Mouse (Mus musculus) myocyte (in vitro differentiated cells): ENCODE results near the gene Ptprd.

ENCODE experiments used
- CEBPB ChIP-seq: IDR thresholded peaks from 2 replicates; pipeline ENCODE4 v1.6.1; 2011; ENCODE audit warnings: mild to moderate bottlenecking, moderate library complexity; ENCODE audit not compliant: poor library complexity, insufficient read depth, severe bottlenecking
- E2F4 ChIP-seq: IDR thresholded peaks from one replicate; pipeline ENCODE4 v1.6.1; 2011; ENCODE audit warnings: mild to moderate bottlenecking, control low read depth, moderate library complexity; ENCODE audit not compliant: insufficient read depth
- MAX ChIP-seq: IDR thresholded peaks from one replicate; pipeline ENCODE4 v1.6.1; 2011; ENCODE audit warnings: low read depth, mild to moderate bottlenecking, control low read depth
- MYOD1 ChIP-seq, 3 experiments: IDR thresholded peaks; one replicate each; pipeline ENCODE4 v1.6.1; 2011; ENCODE audit warnings: control low read depth in 2 of 3, low read depth in 2 of 3, mild to moderate bottlenecking in 2 of 3, moderate library complexity in 1 of 3; ENCODE audit not compliant: insufficient read length in 2 of 3, control insufficient read depth in 1 of 3
- MYOG ChIP-seq, 3 experiments: IDR thresholded peaks; one replicate each; pipeline ENCODE4 v1.6.1; 2011; ENCODE audit warnings: control low read depth in 2 of 3, low read depth in 2 of 3, mild to moderate bottlenecking in 2 of 3; ENCODE audit not compliant: insufficient read length in 2 of 3, control insufficient read depth in 1 of 3, insufficient read depth in 1 of 3
- POLR2A ChIP-seq: IDR thresholded peaks from one replicate; pipeline ENCODE4 v1.6.1; 2011; ENCODE audit warnings: low read depth, mild to moderate bottlenecking, control low read depth, moderate library complexity; ENCODE audit not compliant: insufficient read length
- POLR2AphosphoS2 ChIP-seq: IDR thresholded peaks from one replicate; pipeline ENCODE4 v1.6.1; 2011; ENCODE audit warnings: low read depth, control low read depth; ENCODE audit not compliant: insufficient read length
- REST ChIP-seq: IDR thresholded peaks from one replicate; pipeline ENCODE4 v1.6.1; 2011; ENCODE audit warnings: mild to moderate bottlenecking, control low read depth, moderate library complexity; ENCODE audit not compliant: insufficient read depth, insufficient read length
- SRF ChIP-seq: IDR thresholded peaks from one replicate; pipeline ENCODE4 v1.6.1; 2011; ENCODE audit warnings: low read depth; ENCODE audit not compliant: control insufficient read depth, insufficient read length
- TCF12 ChIP-seq: IDR thresholded peaks from one replicate; pipeline ENCODE4 v1.6.1; 2011; ENCODE audit warnings: mild to moderate bottlenecking, control low read depth; ENCODE audit not compliant: poor library complexity, insufficient read depth, severe bottlenecking
- TCF3 ChIP-seq: IDR thresholded peaks from one replicate; pipeline ENCODE4 v1.6.1; 2011; ENCODE audit warnings: low read depth, control low read depth; ENCODE audit not compliant: insufficient read length
- USF1 ChIP-seq: IDR thresholded peaks from one replicate; pipeline ENCODE4 v1.6.1; 2011; ENCODE audit warnings: low read depth, mild to moderate bottlenecking, control low read depth, moderate library complexity

DNA sequence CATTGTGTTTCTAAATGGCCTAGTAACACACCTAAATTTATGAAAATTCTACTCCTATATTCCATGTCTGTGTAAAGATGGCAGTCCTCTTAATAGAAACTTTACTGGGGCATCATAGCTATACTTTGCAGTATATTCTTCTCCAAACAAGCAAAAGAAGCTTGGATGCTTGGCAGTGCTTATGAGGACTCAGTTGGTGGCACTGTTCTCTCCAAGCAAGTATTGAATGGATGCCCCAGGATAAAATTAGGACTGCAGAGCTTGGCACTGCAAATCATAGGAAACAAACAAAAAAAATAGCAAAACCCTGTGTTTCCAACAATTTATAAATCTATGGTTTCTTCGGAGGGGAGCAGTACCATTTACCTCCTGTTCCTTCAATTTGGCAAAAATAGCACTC, 549.5 kb downstream of the Ptprd start:
- no peak for TF ChIP-seq POLR2A
- TF ChIP-seq MYOG (IDR thresholded peaks at IDR 0.05; ENCODE audit: control insufficient read depth in 1 of 3, insufficient read depth in 1 of 3, insufficient read length in 2 of 3, low read depth in 2 of 3), result no peak
- TF ChIP-seq POLR2AphosphoS2, result no peak
- no peak for TF ChIP-seq TCF12
- TF ChIP-seq USF1, result no peak
- no peak for TF ChIP-seq MYOD1 (IDR thresholded peaks at IDR 0.05; ENCODE audit: control insufficient read depth in 1 of 3, insufficient read length in 2 of 3, low read depth in 2 of 3)
- TF ChIP-seq MAX, result no peak
- no peak for TF ChIP-seq CEBPB
- no peak for TF ChIP-seq TCF3
- TF ChIP-seq E2F4, result no peak
- no peak for TF ChIP-seq REST
- TF ChIP-seq SRF, result no peak
